9 mouse cellular contexts compared by ENCODE assay signal in genomic region chr13:45907181-45907691, GRCm38 (mm10). TPM values are rescaled to one million over a fixed set of nuclear protein-coding genes. Genes with fewer than 3 reads are reported as not detected.
DNase-seq lines count a peak whose midpoint lies in the region; ATAC-seq and TF ChIP-seq lines count a peak whose summit lies in the region.
"Had no signal": no experiment of that assay in that cellular context is flagged by ENCODE, and none has a peak within 500 bp of the region (broad histone marks: within the 10 kb centered on the region; RNA-seq: fewer than 3 reads in every experiment).

No protein-coding gene starts in this region.

- no peaks in the 10 kb centered on the region for H3K36me3 ChIP-seq in neural tube, embryonic 13.5 days
- no peaks in the 10 kb centered on the region for H3K36me3 ChIP-seq in stomach, embryonic 16.5 days (ENCODE audit: control insufficient read depth, insufficient read depth, low read length)
- H3K36me3 ChIP-seq: neural tube, embryonic 12.5 days had no signal

- intact Hi-C loops in heart, postnatal 25 days (cut with DNase I): no loop called here

- no peak for TF ChIP-seq CTCF in embryonic fibroblast, embryonic 13.5 days (IDR thresholded peaks at IDR 0.05; ENCODE audit: borderline replicate concordance, insufficient read depth, low read length)

- peaks cover 25% of the 10 kb centered on the region for H3K4me1 ChIP-seq in neural tube, embryonic 13.5 days (replicated peaks)
- peaks cover 23% of the 10 kb centered on the region for H3K4me1 ChIP-seq in embryonic fibroblast, embryonic 13.5 days (ENCODE audit: control insufficient read depth, insufficient read depth, low read length)
- peaks cover 31% of the 10 kb centered on the region for H3K4me1 ChIP-seq in stomach, embryonic 16.5 days (ENCODE audit: control insufficient read depth, insufficient read depth, low read length)
- H3K4me1 ChIP-seq: neural tube, embryonic 12.5 days had no signal

- H3K27ac ChIP-seq in neural tube, embryonic 13.5 days (replicated peaks): 0 out of 2 replicates have a peak overlapping the region, but pooled peaks have one; percentile 38
- peak overlapping the region; percentile 10; the same call in 1 of the 2 replicates for H3K27ac ChIP-seq in embryonic fibroblast, embryonic 13.5 days (ENCODE audit: insufficient read depth, low read length)
- H3K27ac ChIP-seq in stomach, embryonic 16.5 days (ENCODE audit: low read length): peak overlapping the region; percentile 43; the same call in 1 of the 2 replicates
- H3K27ac ChIP-seq: neural tube, embryonic 12.5 days had no signal

- DNase-seq in heart, adult 18-20 months: peak; percentile 46 to 55
- DNase-seq in heart, postnatal 25 days (ENCODE audit: low spot score): no peak
- no peak for DNase-seq in neural tube, embryonic 10.5 days (ENCODE audit: extremely low spot score, low spot score)
- DNase-seq in retina, postnatal 1 day: no peak
- DNase-seq in kidney, adult 18-20 months: no peak

- no peaks in the 10 kb centered on the region for H3K27me3 ChIP-seq in neural tube, embryonic 13.5 days
- no peaks in the 10 kb centered on the region for H3K27me3 ChIP-seq in stomach, embryonic 16.5 days (ENCODE audit: control insufficient read depth, insufficient read depth, low read length)
- H3K27me3 ChIP-seq: neural tube, embryonic 12.5 days had no signal

- H3K4me2 ChIP-seq in neural tube, embryonic 13.5 days: no peak overlapping the region
- no peak overlapping the region for H3K4me2 ChIP-seq in stomach, embryonic 16.5 days (ENCODE audit: low read depth, low read length)
- H3K4me2 ChIP-seq: neural tube, embryonic 12.5 days had no signal

- no peak for TF ChIP-seq POLR2A in embryonic fibroblast, embryonic 13.5 days (IDR thresholded peaks at IDR 0.05; ENCODE audit: low read depth, low read length)

- no peak overlapping the region for H3K4me3 ChIP-seq in neural tube, embryonic 13.5 days
- H3K4me3 ChIP-seq in embryonic fibroblast, embryonic 13.5 days (ENCODE audit: insufficient read depth, low read length): no peak overlapping the region
- no peak overlapping the region for H3K4me3 ChIP-seq in stomach, embryonic 16.5 days (replicated peaks; ENCODE audit: low read length)
- H3K4me3 ChIP-seq: neural tube, embryonic 12.5 days had no signal

- no peaks in the 10 kb centered on the region for H3K9me3 ChIP-seq in neural tube, embryonic 13.5 days
- no peaks in the 10 kb centered on the region for H3K9me3 ChIP-seq in stomach, embryonic 16.5 days (replicated peaks; ENCODE audit: control insufficient read depth, low read length)
- H3K9me3 ChIP-seq: neural tube, embryonic 12.5 days had no signal

- peak; percentile 50; the same call in 1 of the 2 replicates for ATAC-seq in neural tube, embryonic 13.5 days (ENCODE audit: low read depth)
- ATAC-seq in stomach, embryonic 16.5 days (ENCODE audit: insufficient read depth, low FRiP score): no peak

- 70% methylated on average over 6 of the region's 6 CpGs for WGBS in neural tube, embryonic 13.5 days
- WGBS in stomach, embryonic 16.5 days: 46% methylated on average over 6 of the region's 6 CpGs

- H3K9ac ChIP-seq in neural tube, embryonic 13.5 days: no peak overlapping the region
- no peak overlapping the region for H3K9ac ChIP-seq in stomach, embryonic 16.5 days (ENCODE audit: low read length)
- H3K9ac ChIP-seq: neural tube, embryonic 12.5 days had no signal

RNA-seq across cellular contexts. Expression of gene Atxn1, which starts 57.6 kb away (rescaled TPM):
- 10 to 100 TPM; 28.5 to 34.3 TPM for total RNA-seq in heart, adult 18-20 months (2021)
- total RNA-seq in heart, postnatal 25 days (2021): 10 to 100 TPM; 35.1 to 36.0 TPM
- 6.9 and 8.2 TPM in 2 replicates for polyA plus RNA-seq in neural tube, embryonic 13.5 days (2015; fragmentation: Nextera tagmentation; extraction: Ambion mirVana)
- polyA plus RNA-seq in embryonic fibroblast, embryonic 13.5 days (2011; ENCODE audit: insufficient read length, low read depth, missing spikeins): 55.8 and 59.3 TPM in 2 replicates
- polyA plus RNA-seq in stomach, embryonic 16.5 days (2015; fragmentation: Nextera tagmentation; extraction: Ambion mirVana): 7.8 and 8.0 TPM in 2 replicates

Comparison
In these comparisons a context has a peak if more than half of its experiments do, and no peak if none do; other contexts are left out.
1. DNase-seq: peak in heart, adult 18-20 months (2 of 2); none in heart, postnatal 25 days (single experiment), neural tube, embryonic 10.5 days (single experiment), retina, postnatal 1 day (single experiment) and kidney, adult 18-20 months (single experiment).
2. Peak in every context shown above with its lines, with median percentiles within 50 percentile points of each other: H3K27ac ChIP-seq.